Mouse (Mus musculus) forebrain, embryonic 13.5 days (tissue): ENCODE results near the gene Synpo2l. TPM values are rescaled to one million over a fixed set of nuclear protein-coding genes. Genes with fewer than 3 reads are reported as not detected.

Experiments
- ATAC-seq: fragments of 200-750 bp; cut with Nextera tagmentation; 2 replicates; pipeline ENCODE4 v1.8.0; 2017
- H3K27ac ChIP-seq: fragments of 300-500 bp; sonication (generic); 2 replicates; pipeline ENCODE4 v1.5.1; 2015; ENCODE audit warnings: inconsistent platforms, mild to moderate bottlenecking, moderate library complexity
- H3K27me3 ChIP-seq: fragments of 300-500 bp; sonication (generic); 2 replicates; pipeline ENCODE4 v1.6.1; 2015; ENCODE audit warnings: mild to moderate bottlenecking, inconsistent platforms
- H3K36me3 ChIP-seq: fragments of 300-500 bp; sonication (generic); 2 replicates; pipeline ENCODE4 v1.6.1; 2015; ENCODE audit warnings: mild to moderate bottlenecking, inconsistent platforms; ENCODE audit not compliant: poor library complexity, severe bottlenecking
- H3K4me1 ChIP-seq: fragments of 300-500 bp; sonication (generic); 2 replicates; pipeline ENCODE4 v1.6.1; 2015; ENCODE audit warnings: inconsistent platforms
- H3K4me2 ChIP-seq: fragments of 300-500 bp; sonication (generic); 2 replicates; pipeline ENCODE4 v1.6.1; 2015; ENCODE audit warnings: inconsistent platforms, mild to moderate bottlenecking, moderate library complexity
- H3K4me3 ChIP-seq: fragments of 300-500 bp; sonication (generic); 2 replicates; pipeline ENCODE4 v1.5.1; 2015; ENCODE audit warnings: mild to moderate bottlenecking, inconsistent platforms
- H3K9ac ChIP-seq: fragments of 300-500 bp; sonication (generic); 2 replicates; pipeline ENCODE4 v1.6.1; 2015; ENCODE audit warnings: mild to moderate bottlenecking, inconsistent platforms
- H3K9me3 ChIP-seq: fragments of 300-500 bp; sonication (generic); replicated peaks from 2 replicates; pipeline ENCODE4 v1.6.1; 2016; ENCODE audit warnings: inconsistent platforms
- WGBS: fragments of 180-500 bp; shearing (Covaris S2); methylation state at CpG from one replicate; pipeline ENCODE4 v1.1.7; 2015; 5-methylcytosine and 5-hydroxymethylcytosine counted together
- polyA plus RNA-seq: library from polyadenylated mRNA; unstranded; fragments of >200 nt; fragmentation: Nextera tagmentation; extraction: Ambion mirVana; gene quantifications from 2 replicates; pipeline ENCODE4 v1.2.1, GENCODE M21; 2015

The Synpo2l gene
- polyA plus RNA-seq, 1 experiment from 2014 or later = 0.14 TPM

DNA sequence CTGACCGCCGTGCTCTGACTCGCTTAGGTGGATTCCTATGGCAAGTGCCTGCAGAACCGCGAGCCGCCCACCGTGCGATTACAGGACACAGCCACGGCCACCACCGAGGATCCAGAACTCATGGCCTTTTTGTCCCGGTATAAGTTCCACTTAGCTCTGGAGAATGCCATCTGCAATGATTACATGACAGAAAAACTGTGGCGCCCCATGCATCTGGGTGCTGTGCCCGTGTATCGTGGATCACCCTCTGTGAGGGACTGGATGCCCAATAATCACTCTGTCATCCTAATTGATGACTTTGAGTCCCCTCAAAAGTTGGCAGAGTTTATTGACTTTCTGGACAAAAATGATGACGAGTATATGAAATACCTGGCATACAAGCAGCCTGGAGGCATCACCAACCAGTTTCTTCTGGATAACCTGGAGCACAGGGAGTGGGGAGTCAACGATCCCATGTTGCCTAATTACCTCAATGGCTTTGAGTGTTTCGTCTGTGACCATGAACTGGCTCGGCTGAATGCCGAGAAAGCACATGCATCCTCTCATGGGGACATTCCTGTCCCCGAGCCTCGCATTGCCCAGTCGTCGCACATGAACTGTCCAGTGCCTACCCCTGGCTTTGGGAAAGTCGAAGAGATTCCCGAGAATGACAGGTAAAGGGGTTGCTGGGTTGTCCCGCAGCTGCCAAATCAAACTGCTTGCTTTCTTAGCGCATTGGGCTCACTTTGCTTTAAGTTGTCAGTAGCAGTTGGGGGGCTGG is 27.8 kb upstream of the Synpo2l start:
- H3K9me3 ChIP-seq = no peaks in the 10 kb centered on the region
- peak overlapping the region; percentile 70 for H3K4me2 ChIP-seq
- peaks cover 51% of the 10 kb centered on the region for H3K36me3 ChIP-seq
- peak overlapping the region; percentile 86 for H3K9ac ChIP-seq
- H3K27ac ChIP-seq = peak overlapping the region; percentile 94
- peak; percentile 2; the same call in 1 of the 2 replicates for ATAC-seq
- H3K27me3 ChIP-seq = no peaks in the 10 kb centered on the region
- WGBS = 14% methylated on average over 27 of the region's 27 CpGs
- peak overlapping the region; percentile 73 for H3K4me3 ChIP-seq
- H3K4me1 ChIP-seq = peaks cover 55% of the 10 kb centered on the region

DNA sequence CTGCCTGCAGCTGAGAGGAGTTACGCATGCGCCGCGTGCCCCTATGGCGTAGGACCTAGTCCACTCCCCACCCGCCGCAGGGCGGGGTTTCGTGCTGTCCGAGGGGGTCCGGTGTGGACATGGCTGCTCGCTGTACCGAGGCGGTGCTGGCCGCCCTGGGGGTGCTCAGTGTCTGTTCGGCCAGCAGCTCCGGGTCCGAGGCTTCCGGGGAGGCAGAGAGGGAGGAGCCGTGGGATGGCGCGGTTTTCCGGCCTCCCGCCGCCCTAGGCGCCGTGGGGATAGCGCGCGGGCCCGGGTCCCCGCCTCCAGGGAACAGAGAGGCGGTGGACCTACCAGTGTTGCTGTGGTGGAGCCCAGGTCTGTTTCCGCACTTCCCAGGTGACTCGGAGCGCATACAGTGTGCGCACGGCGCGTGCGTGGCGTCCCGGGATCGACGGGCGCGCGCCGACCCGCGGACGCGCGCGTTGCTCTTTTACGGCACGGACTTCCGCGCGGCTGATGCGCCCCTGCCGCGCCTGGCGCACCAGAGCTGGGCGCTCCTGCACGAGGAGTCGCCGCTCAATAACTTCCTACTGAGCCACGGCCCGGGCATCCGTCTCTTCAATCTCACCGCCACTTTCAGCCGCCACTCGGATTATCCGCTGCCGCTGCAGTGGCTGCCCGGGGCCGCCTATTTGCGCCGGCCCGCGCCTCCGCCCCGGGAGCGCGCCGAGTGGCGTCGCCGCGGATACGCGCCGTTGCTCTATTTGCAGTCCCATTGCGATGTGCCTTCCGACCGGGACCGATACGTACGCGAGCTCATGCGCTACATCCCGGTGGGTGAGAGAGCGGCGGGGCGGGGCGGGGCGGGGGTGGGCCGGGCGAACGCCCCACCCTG is 27.0 kb upstream of the Synpo2l start, which contains the start of gene Fut11:
Fut11 (plus strand) TSS at position 85 of the 877 bp plus-strand sequence.
- WGBS = under 1% methylated on average over 109 of the region's 111 CpGs
- ATAC-seq = peak; percentile 93

DNA sequence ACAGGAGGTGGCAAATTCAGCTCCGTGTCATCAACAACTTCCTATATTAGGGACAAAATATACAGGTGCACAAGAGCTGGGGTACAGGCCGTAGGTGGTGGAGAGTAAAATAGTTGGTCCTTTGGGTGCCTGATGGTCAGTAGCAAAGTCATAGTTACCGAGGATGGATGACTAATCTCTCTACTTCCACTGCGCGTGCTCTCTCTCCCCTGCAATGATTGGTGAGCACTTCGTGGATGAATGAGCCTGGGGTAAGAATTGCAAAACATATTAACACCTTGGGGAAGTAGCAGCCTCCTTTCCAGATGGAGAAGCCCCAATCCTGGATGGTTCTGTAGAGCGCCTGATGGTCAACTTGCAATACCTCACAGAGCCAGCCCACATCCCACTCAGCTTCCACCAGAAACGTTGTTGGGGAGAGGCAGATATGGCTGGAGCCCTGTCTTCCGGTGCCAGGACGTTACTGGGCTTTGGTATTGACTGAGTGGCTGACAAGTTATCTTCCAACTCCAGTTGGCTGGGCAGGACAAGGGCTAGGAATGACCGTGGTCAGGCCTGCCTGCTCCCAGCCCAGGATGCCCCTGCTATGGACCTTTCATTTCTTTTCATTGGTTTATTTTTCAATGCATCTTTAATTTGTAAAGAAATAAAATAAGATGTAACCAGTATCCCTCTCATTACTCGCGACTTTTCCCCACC is 26.2 kb upstream of the Synpo2l start:
- no peak; the same call in 1 of the 2 replicates for ATAC-seq
- peak overlapping the region; percentile 73 for H3K4me3 ChIP-seq
- WGBS = 44% methylated on average over 13 of the region's 13 CpGs
- peaks cover 44% of the 10 kb centered on the region for H3K4me1 ChIP-seq
- no peaks in the 10 kb centered on the region for H3K9me3 ChIP-seq
- H3K27ac ChIP-seq = peak overlapping the region; percentile 94
- no peaks in the 10 kb centered on the region for H3K27me3 ChIP-seq
- H3K4me2 ChIP-seq = peak overlapping the region; percentile 70
- H3K36me3 ChIP-seq = peaks cover 62% of the 10 kb centered on the region
- peak overlapping the region; percentile 86 for H3K9ac ChIP-seq

More for the DNA sequence above, 27.0 kb upstream of the Synpo2l start, which contains the start of gene Fut11:
- H3K27ac ChIP-seq = peak within 1 kb of the TSS; percentile 94
- no peaks in the 10 kb centered on the region for H3K9me3 ChIP-seq
- no peaks in the 10 kb centered on the region for H3K27me3 ChIP-seq
- H3K4me3 ChIP-seq = peak within 1 kb of the TSS; percentile 73
- peaks cover 54% of the 10 kb centered on the region for H3K36me3 ChIP-seq
- peak within 1 kb of the TSS; percentile 86 for H3K9ac ChIP-seq
- peaks cover 48% of the 10 kb centered on the region for H3K4me1 ChIP-seq
- peak within 1 kb of the TSS; percentile 70 for H3K4me2 ChIP-seq

DNA sequence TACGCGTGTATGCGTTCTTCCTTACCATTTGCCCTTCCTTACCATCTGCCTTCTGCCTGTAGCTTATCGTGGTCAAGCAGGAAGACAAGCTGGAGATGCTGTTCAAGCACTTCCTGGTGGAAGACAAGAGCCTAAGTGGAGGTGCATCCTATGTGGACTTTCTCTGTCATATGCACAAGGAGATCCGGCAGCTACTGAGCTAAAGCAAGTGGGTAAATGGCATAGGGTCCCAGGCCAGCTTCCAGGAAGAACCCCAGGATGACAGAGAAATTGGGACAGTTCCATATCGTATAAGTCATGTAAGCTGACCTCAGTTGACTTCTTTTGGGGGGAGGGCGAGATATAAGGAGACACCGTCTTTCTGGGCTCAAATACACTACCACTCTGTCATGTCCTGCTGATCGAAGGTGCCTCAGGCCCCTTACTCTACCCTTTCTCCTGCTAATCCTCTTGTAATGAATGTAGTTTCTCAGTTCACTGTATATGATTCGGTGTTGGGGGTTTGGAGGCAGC is 25.5 kb upstream of the Synpo2l start:
- H3K4me1 ChIP-seq = peaks cover 37% of the 10 kb centered on the region
- WGBS = 94% methylated on average over 10 of the region's 10 CpGs
- H3K4me3 ChIP-seq = peak overlapping the region; percentile 73; the same call in 1 of the 2 replicates
- H3K4me2 ChIP-seq = no peak overlapping the region
- no peak for ATAC-seq
- H3K27ac ChIP-seq = no peak overlapping the region
- no peaks in the 10 kb centered on the region for H3K9me3 ChIP-seq
- H3K36me3 ChIP-seq = peaks cover 64% of the 10 kb centered on the region
- no peak overlapping the region for H3K9ac ChIP-seq
- H3K27me3 ChIP-seq = no peaks in the 10 kb centered on the region

DNA sequence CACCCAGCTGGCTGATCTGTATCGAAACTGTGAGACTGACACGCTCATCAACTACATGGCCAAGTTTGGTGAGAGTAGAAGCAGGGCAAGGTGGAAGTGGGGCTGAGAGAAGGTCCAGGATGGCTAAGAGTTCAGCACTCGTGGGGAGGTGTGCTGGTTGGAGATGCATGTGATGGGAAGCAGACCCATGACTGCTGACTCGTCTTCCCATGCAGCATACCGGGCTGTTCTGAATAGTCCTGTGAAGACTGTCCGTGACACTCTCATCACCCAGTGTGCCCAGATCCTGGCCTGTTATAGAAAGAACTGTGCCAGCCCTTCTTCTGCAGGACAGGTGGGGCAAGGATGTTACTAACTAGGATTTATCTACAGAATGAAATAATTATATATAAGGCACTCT is 23.6 kb upstream of the Synpo2l start:
- H3K4me1 ChIP-seq = peaks cover 18% of the 10 kb centered on the region
- peaks cover 76% of the 10 kb centered on the region for H3K36me3 ChIP-seq
- H3K27me3 ChIP-seq = no peaks in the 10 kb centered on the region
- H3K9ac ChIP-seq = no peak overlapping the region
- no peak overlapping the region for H3K4me3 ChIP-seq
- no peak overlapping the region for H3K4me2 ChIP-seq
- WGBS = 97% methylated on average over 6 of the region's 6 CpGs
- ATAC-seq = no peak
- no peaks in the 10 kb centered on the region for H3K9me3 ChIP-seq
- H3K27ac ChIP-seq = no peak overlapping the region

DNA sequence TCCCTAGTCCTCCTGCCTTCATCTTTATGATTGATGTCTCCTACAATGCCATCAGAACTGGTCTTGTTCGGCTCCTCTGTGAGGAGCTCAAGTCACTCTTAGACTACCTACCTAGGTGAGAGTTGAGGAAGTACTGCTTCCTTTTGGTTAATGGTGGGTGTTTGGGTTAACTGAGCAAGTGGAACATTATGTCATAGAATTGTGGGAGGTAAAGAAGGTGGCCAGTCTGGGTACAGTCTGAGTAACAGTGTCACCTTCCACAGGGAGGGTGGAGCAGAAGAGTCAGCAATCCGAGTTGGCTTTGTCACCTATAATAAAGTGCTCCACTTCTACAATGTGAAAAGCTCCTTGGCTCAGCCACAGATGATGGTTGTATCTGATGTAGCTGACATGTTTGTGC is 20.9 kb upstream of the Synpo2l start:
- Histone ChIP-seq H3K4me3 (no peak overlapping the region), H3K9ac (no peak overlapping the region), H3K9me3 (no peaks in the 10 kb centered on the region), H3K27ac (no peak overlapping the region), H3K36me3 (peaks cover 99% of the 10 kb centered on the region), H3K4me1 (peaks cover under 1% of the 10 kb centered on the region; the same call in 1 of the 2 replicates), H3K27me3 (no peaks in the 10 kb centered on the region), H3K4me2 (no peak overlapping the region)
- WGBS = 93% methylated on average over 2 of the region's 2 CpGs
- ATAC-seq = no peak

DNA sequence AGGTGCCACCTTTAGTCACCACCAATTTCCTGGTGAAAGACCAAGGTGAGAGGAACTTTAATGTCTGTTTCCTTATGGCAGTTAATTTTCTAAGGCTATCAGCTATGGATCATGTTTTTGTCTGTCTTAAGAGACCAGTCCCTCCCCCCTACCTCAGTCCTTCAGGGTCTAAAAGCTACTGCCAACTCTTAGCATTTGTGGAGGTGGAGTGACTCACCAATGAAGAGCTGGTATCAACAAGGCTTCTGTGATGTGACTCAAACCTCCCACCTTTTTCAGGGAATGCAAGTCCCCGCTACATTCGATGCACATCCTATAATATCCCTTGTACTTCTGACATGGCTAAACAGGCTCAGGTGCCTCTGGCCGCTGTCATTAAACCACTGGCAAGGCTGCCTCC is 18.4 kb upstream of the Synpo2l start:
- WGBS = 95% methylated on average over 3 of the region's 3 CpGs
- no peak for ATAC-seq
- no peak overlapping the region for H3K9ac ChIP-seq
- no peak overlapping the region for H3K4me2 ChIP-seq
- H3K27me3 ChIP-seq = no peaks in the 10 kb centered on the region
- peaks cover 99% of the 10 kb centered on the region for H3K36me3 ChIP-seq
- no peaks in the 10 kb centered on the region for H3K9me3 ChIP-seq
- H3K27ac ChIP-seq = no peak overlapping the region
- H3K4me1 ChIP-seq = no peaks in the 10 kb centered on the region
- H3K4me3 ChIP-seq = no peak overlapping the region

DNA sequence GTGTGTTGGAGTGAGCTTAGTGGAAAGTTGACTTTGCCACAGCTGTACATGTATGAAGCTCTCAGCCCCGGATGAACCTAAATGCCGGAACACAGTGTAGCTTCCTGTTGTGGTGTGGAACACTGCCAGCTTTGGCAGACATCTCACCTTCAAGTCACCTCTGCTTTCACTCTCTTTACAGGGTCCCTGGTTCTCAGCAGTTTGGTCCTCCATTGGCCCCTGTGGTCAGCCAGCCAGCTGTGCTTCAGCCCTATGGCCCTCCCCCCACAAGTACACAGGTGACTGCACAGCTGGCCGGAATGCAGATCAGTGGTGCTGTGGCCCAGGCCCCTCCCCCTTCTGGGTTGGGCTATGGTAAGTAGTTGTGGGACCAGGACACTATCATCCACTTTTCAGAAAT is 14.3 kb upstream of the Synpo2l start:
- H3K4me1 ChIP-seq = no peaks in the 10 kb centered on the region
- WGBS = 78% methylated on average over 3 of the region's 3 CpGs
- no peaks in the 10 kb centered on the region for H3K9me3 ChIP-seq
- no peak for ATAC-seq
- no peak overlapping the region for H3K27ac ChIP-seq
- no peak overlapping the region for H3K9ac ChIP-seq
- H3K4me2 ChIP-seq = no peak overlapping the region
- H3K36me3 ChIP-seq = peaks cover 100% of the 10 kb centered on the region
- no peaks in the 10 kb centered on the region for H3K27me3 ChIP-seq
- H3K4me3 ChIP-seq = no peak overlapping the region

DNA sequence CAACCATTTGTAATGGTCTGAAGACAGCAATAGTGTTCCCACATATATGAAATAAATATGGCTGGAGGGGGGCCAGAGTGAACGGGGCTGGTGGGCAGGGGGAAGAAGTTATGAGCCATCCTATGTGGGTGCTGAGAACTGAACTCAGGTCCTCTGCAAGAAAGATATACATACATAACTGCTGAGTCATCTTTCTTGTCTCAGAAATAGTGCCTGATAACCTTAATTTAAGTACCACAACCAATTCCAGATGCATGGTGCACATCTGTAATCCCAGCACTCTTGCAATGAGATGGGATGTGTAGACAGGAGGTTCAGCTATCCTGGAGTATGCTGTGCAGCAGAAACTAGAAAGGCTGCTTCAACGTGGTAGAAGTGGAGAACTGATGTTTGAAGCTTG is 13.6 kb upstream of the Synpo2l start:
- no peaks in the 10 kb centered on the region for H3K27me3 ChIP-seq
- H3K4me2 ChIP-seq = no peak overlapping the region
- no peak overlapping the region for H3K4me3 ChIP-seq
- peaks cover 99% of the 10 kb centered on the region for H3K36me3 ChIP-seq
- no peak overlapping the region for H3K27ac ChIP-seq
- H3K4me1 ChIP-seq = 0 out of 2 replicates have a peak, but pooled peaks cover 2% of the 10 kb centered on the region
- no peak for ATAC-seq
- WGBS = 95% methylated on average over 2 of the region's 2 CpGs
- H3K9ac ChIP-seq = no peak overlapping the region
- H3K9me3 ChIP-seq = no peaks in the 10 kb centered on the region

DNA sequence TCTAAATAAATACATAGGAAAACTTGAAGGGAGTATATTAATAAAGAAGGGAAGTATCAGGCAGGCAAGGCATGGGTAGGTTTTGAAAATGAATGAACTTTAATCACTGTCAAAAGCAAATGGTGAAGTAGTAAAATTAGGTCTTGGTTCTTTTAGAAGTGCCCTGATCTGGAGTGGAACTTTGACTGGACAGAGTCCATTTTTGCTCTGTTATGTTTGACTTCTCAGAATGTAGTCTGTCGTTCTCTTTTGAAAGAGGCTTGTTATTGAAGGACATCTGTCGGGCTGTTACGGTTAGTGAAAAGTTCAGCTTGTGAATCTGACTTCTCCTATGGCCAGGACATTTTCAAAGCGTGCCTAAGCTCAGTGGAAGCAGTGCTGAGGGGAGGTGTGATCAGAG is 9.8 kb upstream of the Synpo2l start:
- H3K4me3 ChIP-seq = no peak overlapping the region
- H3K4me1 ChIP-seq = peaks cover 25% of the 10 kb centered on the region
- no peaks in the 10 kb centered on the region; the same call in 1 of the 2 replicates for H3K9me3 ChIP-seq
- WGBS = 91% methylated on average over 4 of the region's 4 CpGs
- peaks cover 71% of the 10 kb centered on the region for H3K36me3 ChIP-seq
- ATAC-seq = no peak
- H3K9ac ChIP-seq = no peak overlapping the region
- no peak overlapping the region for H3K27ac ChIP-seq
- H3K27me3 ChIP-seq = no peaks in the 10 kb centered on the region
- H3K4me2 ChIP-seq = no peak overlapping the region

DNA sequence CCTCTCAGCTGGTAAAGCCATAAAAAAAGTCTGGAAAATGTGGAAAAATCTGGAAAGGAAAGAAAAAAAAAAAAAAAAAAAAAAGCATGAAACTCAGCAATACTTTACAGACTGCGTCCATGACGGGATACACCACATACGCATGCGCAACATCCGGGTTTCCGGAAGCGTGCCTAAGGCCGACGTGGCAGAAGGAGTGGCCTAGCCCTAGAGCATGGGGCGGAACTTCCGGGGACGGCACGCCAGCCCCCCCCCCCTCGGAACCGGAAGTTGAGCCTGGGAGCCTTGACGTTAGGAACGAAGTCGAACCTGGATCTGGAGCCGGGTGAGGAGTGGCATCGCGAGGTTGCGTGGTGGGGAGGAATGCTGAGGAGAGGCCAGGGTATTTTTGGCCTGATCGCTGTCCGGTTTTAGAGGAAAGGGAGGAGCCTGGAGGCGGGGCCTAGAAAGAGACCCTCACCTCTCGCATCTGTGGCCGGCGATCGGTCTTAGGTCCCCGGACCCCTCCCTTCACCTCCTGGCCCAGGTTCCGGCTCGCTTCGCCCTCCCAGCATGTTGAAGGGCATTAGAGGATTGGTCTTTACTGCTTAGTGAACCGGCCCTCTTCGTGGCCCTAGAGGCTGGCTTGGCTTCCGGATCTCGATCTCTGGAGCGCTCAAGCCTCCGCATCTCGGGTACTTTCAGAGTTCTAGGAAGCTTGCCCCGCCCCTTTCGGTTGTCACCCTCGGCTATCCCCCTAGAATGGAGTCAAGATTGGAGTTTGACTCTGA is 6.1 kb upstream of the Synpo2l start, which contains the start of gene Sec24c:
Sec24c (plus strand) TSS at position 245 of the 770 bp plus-strand sequence.
- Histone ChIP-seq H3K36me3 (peaks cover 34% of the 10 kb centered on the region), H3K27ac (peak within 1 kb of the TSS; percentile 74), H3K4me2 (peak within 1 kb of the TSS; percentile 81), H3K4me3 (peak within 1 kb of the TSS; percentile 73), H3K9me3 (no peaks in the 10 kb centered on the region; the same call in 1 of the 2 replicates), H3K9ac (peak within 1 kb of the TSS; percentile 80), H3K27me3 (peaks cover 13% of the 10 kb centered on the region), H3K4me1 (peaks cover 25% of the 10 kb centered on the region)
- peak; percentile 99 for ATAC-seq
- under 1% methylated on average over 43 of the region's 43 CpGs for WGBS
